Mouse (Mus musculus) midbrain, embryonic 15.5 days (tissue): Measurements from ENCODE around the gene Fgfr2. TPM values are rescaled to one million over a fixed set of nuclear protein-coding genes. Genes with fewer than 3 reads are reported as not detected.

ENCODE experiments used
- ATAC-seq: fragments of 200-750 bp; cut with Nextera tagmentation; replicated peaks from 2 replicates; pipeline ENCODE4 v1.8.0; 2017; ENCODE audit warnings: moderate TSS enrichment
- H3K27ac ChIP-seq: fragments of 300-500 bp; sonication (generic); 2 replicates; pipeline ENCODE4 v1.5.1; 2015; ENCODE audit warnings: mild to moderate bottlenecking, inconsistent platforms
- H3K27me3 ChIP-seq: fragments of 300-500 bp; sonication (generic); replicated peaks from 2 replicates; pipeline ENCODE4 v1.6.1; 2015; ENCODE audit warnings: inconsistent platforms
- H3K36me3 ChIP-seq: fragments of 300-500 bp; sonication (generic); replicated peaks from 2 replicates; pipeline ENCODE4 v1.6.1; 2015; ENCODE audit warnings: inconsistent platforms
- H3K4me1 ChIP-seq: fragments of 300-500 bp; sonication (generic); 2 replicates; pipeline ENCODE4 v1.6.1; 2015; ENCODE audit warnings: inconsistent platforms
- H3K4me2 ChIP-seq: fragments of 300-500 bp; sonication (generic); 2 replicates; pipeline ENCODE4 v1.6.1; 2015; ENCODE audit warnings: inconsistent platforms, mild to moderate bottlenecking, moderate library complexity
- H3K4me3 ChIP-seq: fragments of 300-500 bp; sonication (generic); 2 replicates; pipeline ENCODE4 v1.5.1; 2015; ENCODE audit warnings: mild to moderate bottlenecking, inconsistent platforms
- H3K9ac ChIP-seq: fragments of 300-500 bp; sonication (generic); 2 replicates; pipeline ENCODE4 v1.6.1; 2015; ENCODE audit warnings: mild to moderate bottlenecking, inconsistent platforms
- H3K9me3 ChIP-seq: fragments of 300-500 bp; sonication (generic); 2 replicates; pipeline ENCODE4 v1.6.1; 2016; ENCODE audit warnings: inconsistent platforms
- WGBS: fragments of 180-500 bp; shearing (Covaris S2); methylation state at CpG from one replicate; pipeline ENCODE4 v1.1.7; 2015; ENCODE audit warnings: mixed read lengths; 5-methylcytosine and 5-hydroxymethylcytosine counted together
- polyA plus RNA-seq: library from polyadenylated mRNA; unstranded; fragments of >200 nt; fragmentation: Nextera tagmentation; extraction: Ambion mirVana; gene quantifications from 2 replicates; pipeline ENCODE4 v1.2.1, GENCODE M21; 2015

Fgfr2 gene
- polyA plus RNA-seq, 1 experiment from 2014 or later, result 23.3 TPM

DNA sequence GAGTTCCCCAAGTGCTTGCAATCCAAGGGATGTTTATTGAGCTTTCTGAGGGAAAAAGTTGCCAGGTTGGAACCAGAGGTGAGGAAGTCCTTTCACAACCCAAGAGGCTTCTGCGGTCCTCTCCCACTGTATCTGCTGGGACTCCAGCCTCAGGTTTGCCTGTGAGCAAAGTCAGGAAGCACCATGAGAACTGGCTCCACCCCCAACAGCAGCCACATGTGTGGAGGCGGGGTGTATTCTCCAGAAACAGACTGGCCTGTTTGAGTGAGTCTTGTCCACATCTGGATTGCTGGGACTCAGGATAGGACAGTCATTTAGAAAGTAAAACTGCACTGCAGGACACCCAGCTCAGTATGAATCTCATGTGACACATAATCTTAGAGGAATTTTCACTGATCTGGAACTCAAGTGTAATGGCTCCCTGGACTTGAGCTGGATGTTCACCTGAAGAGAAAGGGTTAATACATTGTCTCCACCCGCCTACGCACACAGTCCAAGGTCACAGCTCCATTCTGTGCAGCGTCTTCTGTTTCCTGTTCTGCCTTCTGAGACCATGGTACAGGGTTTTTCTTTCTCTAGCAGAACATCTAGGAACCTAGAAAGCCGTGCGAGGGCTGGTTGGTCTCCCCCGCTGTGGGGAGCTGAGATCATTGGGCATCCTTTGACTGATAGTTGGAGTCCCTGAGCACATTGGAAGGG lies 2396.3 kb downstream of the Fgfr2 start:
- 71% methylated on average over 8 of the region's 8 CpGs for WGBS
- no peaks in the 10 kb centered on the region for H3K9me3 ChIP-seq
- H3K36me3 ChIP-seq, result peaks cover 12% of the 10 kb centered on the region; the same call in 1 of the 2 replicates
- H3K9ac ChIP-seq, result no peak overlapping the region
- H3K4me1 ChIP-seq, result peaks cover 7% of the 10 kb centered on the region; the same call in 1 of the 2 replicates
- ATAC-seq, result no peak
- no peaks in the 10 kb centered on the region for H3K27me3 ChIP-seq
- no peak overlapping the region for H3K4me2 ChIP-seq
- no peak overlapping the region for H3K27ac ChIP-seq
- H3K4me3 ChIP-seq, result no peak overlapping the region

DNA sequence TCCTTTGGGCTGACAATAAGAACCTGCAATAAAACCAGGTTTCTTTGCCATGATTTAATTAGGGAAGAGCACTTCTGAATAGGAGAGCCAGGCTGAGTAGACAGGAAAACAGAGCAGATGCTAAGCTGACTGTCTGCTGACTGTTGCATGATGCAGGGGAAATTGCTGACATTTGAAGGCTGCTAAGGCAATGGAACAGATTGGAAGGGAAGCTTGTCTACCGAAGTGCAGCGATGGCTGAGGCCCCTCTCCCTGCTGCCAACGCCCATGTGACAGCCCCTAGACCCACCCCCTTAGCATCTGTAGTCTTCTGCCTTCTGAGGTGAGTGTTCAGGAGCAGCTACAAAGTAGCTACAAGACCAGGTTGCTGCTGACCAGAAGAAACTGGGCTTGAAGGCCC lies 2397.0 kb downstream of the Fgfr2 start:
- Histone ChIP-seq H3K27me3 (no peaks in the 10 kb centered on the region), H3K4me1 (peaks cover 7% of the 10 kb centered on the region; the same call in 1 of the 2 replicates), H3K36me3 (peaks cover 12% of the 10 kb centered on the region; the same call in 1 of the 2 replicates), H3K9me3 (no peaks in the 10 kb centered on the region), H3K4me3 (no peak overlapping the region), H3K4me2 (no peak overlapping the region), H3K9ac (no peak overlapping the region), H3K27ac (no peak overlapping the region)
- WGBS, result 82% methylated on average over 3 of the region's 3 CpGs
- no peak for ATAC-seq

DNA sequence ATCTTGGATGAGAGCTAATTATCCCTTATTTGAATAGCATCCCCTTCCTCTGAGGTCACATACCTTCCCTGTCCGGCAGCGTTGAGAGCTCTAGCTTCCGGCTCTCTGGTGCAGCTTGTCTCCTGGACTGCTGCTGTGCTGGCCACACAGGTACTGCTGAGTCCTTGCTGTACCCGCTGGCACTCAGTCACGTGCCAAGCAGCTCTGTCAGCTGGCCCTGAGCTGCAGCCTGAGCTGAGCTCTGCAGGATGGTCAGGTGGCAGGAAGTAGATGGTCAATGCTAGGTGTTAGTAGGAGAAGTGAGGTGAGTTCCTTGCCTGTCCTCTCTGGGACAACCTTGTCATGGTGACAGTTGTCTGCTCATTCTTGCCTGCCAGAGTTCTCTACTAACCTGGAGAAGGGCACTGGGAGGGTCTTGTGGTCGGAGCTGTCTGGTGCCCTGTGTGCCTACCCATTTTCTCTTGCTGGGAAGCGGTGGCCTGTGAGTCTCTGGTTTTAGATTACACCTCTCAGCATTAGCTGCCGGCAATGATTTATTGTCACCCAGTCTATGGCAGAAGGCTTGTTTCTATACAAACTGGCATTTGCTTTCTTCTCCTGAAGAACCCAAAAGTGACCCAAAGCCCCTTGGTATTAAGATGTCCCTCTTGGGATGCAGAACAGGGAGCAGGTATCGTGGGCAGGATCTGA lies 2402.4 kb downstream of the Fgfr2 start:
- Histone ChIP-seq H3K36me3 (no peaks in the 10 kb centered on the region; the same call in 1 of the 2 replicates), H3K9ac (no peak overlapping the region), H3K27me3 (no peaks in the 10 kb centered on the region), H3K4me2 (no peak overlapping the region), H3K4me3 (no peak overlapping the region), H3K9me3 (no peaks in the 10 kb centered on the region), H3K4me1 (peaks cover 31% of the 10 kb centered on the region), H3K27ac (peak overlapping the region; percentile 62)
- no peak for ATAC-seq
- WGBS, result 51% methylated on average over 9 of the region's 9 CpGs

DNA sequence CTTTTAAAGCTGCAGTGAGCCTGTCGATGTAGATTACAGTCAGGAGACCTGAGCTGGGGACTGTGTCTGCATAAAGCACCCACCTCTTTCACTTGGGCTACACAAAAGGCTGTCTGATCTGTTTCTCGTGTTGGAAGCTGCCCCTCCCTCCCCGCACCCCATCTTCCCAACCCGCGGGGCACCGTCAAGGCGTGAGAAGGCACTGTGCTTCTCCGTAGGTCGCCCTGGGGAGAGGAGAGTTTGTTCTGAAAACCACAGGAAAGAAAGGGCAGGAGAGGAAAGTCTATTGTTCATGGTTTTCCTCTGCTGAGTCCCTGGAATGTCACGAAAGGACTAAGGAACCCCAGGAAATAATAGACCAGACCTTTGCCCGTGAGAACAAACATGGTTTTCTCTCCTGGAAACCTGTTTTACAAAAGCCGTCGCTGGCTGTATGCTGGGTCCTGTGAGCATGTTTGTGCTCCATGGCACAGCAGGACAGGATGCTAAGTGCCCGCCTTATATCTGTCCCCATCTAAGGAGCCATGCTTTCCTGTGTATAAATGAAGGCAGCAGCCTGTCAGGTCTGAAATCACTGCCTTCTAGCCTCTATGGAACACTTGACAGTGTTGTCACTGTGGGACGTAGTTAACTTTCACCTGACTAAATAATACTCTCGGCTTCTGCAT lies 2403.1 kb downstream of the Fgfr2 start:
- H3K36me3 ChIP-seq, result no peaks in the 10 kb centered on the region; the same call in 1 of the 2 replicates
- no peaks in the 10 kb centered on the region for H3K27me3 ChIP-seq
- no peak overlapping the region for H3K4me2 ChIP-seq
- 7% methylated on average over 16 of the region's 16 CpGs for WGBS
- no peak overlapping the region for H3K9ac ChIP-seq
- no peaks in the 10 kb centered on the region for H3K9me3 ChIP-seq
- peaks cover 31% of the 10 kb centered on the region for H3K4me1 ChIP-seq
- H3K27ac ChIP-seq, result peak overlapping the region; percentile 62
- no peak overlapping the region for H3K4me3 ChIP-seq
- ATAC-seq, result peak; percentile 42; the same call in 1 of the 2 replicates

DNA sequence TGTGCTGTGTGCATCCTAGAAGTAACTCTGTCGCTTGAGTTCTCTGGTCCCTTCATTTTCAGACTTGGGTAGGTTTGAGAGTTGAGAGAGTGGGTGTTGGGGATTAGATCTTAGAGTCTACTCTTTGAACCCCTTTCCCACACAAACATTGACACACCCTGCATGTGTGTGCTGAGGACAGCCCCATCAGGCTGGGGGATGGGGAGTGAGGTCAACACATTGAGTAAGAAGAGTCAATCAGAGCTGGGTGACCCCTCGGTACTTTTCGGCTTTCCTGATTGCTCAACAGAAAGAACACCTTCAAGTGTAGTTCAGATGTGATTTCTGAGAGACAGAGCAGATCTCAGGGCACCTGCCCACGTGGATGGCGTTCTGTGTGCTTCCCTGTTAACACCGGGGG lies 2406.2 kb downstream of the Fgfr2 start:
- H3K27ac ChIP-seq, result no peak overlapping the region
- no peak for ATAC-seq

DNA sequence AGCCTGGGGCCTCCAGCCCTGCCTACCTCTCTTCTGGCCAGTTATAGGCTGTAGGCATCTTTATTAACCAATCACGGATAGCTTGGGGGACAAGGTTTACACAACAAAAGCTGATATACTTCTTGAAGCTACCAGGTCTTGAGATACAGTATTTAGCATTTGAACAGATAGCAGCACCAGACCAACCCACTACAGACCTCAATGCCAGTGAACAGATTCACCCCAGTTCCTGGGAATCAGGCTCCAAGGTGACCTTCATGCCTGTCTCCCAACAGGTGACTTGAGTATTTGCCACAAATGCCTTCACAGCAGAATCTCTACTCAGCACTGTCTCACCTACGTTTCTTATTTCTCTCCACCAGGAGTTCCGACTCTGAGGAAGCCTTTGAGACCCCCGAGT lies 2406.8 kb downstream of the Fgfr2 start:
- 98% methylated on average over 4 of the region's 4 CpGs for WGBS

More for the DNA sequence above, 2406.2 kb downstream of the Fgfr2 start:
- Histone ChIP-seq H3K4me3 (no peak overlapping the region), H3K4me1 (peaks cover 43% of the 10 kb centered on the region), H3K27me3 (no peaks in the 10 kb centered on the region), H3K36me3 (no peaks in the 10 kb centered on the region; the same call in 1 of the 2 replicates), H3K9me3 (no peaks in the 10 kb centered on the region), H3K9ac (no peak overlapping the region), H3K4me2 (no peak overlapping the region)
- 94% methylated on average over 6 of the region's 6 CpGs for WGBS

DNA sequence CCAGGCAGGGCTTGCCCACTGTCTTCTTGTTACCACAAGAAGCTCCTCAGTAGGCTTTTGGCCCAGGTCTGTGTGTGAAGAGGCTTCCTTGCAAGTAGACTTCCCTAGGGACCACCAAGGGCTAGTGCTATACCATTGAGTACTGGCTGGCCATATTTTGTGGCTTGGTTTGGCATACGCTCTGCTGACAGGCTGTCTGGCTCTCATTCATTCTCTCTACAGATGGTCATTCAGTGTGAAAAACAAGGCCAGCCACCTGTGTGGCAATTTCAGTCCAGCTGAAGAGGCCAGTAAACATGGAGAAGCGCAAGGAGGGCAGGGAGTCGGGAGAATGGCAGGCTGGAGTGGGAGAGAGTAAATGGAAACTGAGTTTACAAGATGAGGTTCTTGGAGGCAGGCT lies 2407.7 kb downstream of the Fgfr2 start:
- no peaks in the 10 kb centered on the region; the same call in 1 of the 2 replicates for H3K36me3 ChIP-seq
- H3K27me3 ChIP-seq, result no peaks in the 10 kb centered on the region
- no peak overlapping the region for H3K27ac ChIP-seq
- H3K9me3 ChIP-seq, result no peaks in the 10 kb centered on the region
- no peak overlapping the region for H3K9ac ChIP-seq
- peaks cover 37% of the 10 kb centered on the region for H3K4me1 ChIP-seq
- ATAC-seq, result no peak
- 85% methylated on average over 3 of the region's 3 CpGs for WGBS
- H3K4me2 ChIP-seq, result no peak overlapping the region
- H3K4me3 ChIP-seq, result no peak overlapping the region

More for the DNA sequence above, 2406.8 kb downstream of the Fgfr2 start:
- no peak overlapping the region for H3K4me2 ChIP-seq
- no peaks in the 10 kb centered on the region; the same call in 1 of the 2 replicates for H3K36me3 ChIP-seq
- ATAC-seq, result no peak
- H3K27me3 ChIP-seq, result no peaks in the 10 kb centered on the region
- no peak overlapping the region for H3K9ac ChIP-seq
- no peak overlapping the region for H3K27ac ChIP-seq
- no peaks in the 10 kb centered on the region for H3K9me3 ChIP-seq
- no peak overlapping the region for H3K4me3 ChIP-seq
- H3K4me1 ChIP-seq, result peaks cover 39% of the 10 kb centered on the region

DNA sequence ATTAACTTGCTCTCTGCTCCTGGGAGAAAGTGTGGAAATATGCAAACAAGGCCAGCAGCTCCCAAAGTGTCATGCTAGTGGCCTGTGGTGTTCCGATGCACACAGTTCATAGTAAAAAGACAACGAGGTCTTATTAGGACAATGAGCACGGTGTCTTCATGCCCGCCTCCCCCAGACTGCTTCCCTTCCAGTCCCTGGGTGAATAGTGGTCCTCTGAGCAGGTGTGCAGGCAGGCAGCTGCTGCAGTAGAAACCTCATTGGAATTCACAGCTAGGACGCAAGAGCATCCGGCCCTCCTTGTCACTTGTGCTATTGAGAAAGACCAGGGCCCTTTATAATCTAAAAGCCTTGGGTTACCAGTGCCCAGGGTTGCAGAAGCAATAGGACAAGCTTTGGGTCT lies 2409.8 kb downstream of the Fgfr2 start:
- 24% methylated on average over 6 of the region's 6 CpGs for WGBS
- Histone ChIP-seq H3K4me2 (no peak overlapping the region), H3K4me1 (peaks cover 35% of the 10 kb centered on the region), H3K36me3 (no peaks in the 10 kb centered on the region; the same call in 1 of the 2 replicates), H3K4me3 (no peak overlapping the region), H3K9me3 (no peaks in the 10 kb centered on the region), H3K27ac (peak overlapping the region; percentile 57; the same call in 1 of the 2 replicates), H3K9ac (no peak overlapping the region), H3K27me3 (no peaks in the 10 kb centered on the region)
- ATAC-seq, result no peak

DNA sequence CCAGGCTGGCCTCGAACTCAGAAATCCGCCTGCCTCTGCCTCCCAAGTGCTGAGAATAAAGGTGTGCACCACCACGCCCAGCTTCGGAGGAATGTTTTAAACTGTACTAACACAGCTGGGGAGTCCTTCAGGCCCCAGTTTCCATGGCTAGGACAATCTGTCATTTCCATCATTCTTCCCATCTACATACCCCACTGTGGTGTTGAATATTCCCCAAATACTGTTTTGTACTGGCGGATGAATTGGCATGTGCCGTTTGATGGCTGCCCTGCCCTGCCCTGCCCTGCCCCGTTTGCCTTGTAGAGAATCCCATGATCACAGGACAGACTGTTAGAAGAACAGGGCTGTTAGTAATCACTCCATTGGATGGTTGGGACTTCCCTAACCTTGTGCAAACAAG lies 2411.3 kb downstream of the Fgfr2 start:
- Histone ChIP-seq H3K4me1 (peaks cover 41% of the 10 kb centered on the region), H3K4me2 (no peak overlapping the region), H3K9ac (no peak overlapping the region), H3K9me3 (no peaks in the 10 kb centered on the region), H3K27me3 (no peaks in the 10 kb centered on the region), H3K36me3 (no peaks in the 10 kb centered on the region; the same call in 1 of the 2 replicates), H3K27ac (no peak overlapping the region), H3K4me3 (no peak overlapping the region)
- 88% methylated on average over 7 of the region's 7 CpGs for WGBS
- ATAC-seq, result no peak

DNA sequence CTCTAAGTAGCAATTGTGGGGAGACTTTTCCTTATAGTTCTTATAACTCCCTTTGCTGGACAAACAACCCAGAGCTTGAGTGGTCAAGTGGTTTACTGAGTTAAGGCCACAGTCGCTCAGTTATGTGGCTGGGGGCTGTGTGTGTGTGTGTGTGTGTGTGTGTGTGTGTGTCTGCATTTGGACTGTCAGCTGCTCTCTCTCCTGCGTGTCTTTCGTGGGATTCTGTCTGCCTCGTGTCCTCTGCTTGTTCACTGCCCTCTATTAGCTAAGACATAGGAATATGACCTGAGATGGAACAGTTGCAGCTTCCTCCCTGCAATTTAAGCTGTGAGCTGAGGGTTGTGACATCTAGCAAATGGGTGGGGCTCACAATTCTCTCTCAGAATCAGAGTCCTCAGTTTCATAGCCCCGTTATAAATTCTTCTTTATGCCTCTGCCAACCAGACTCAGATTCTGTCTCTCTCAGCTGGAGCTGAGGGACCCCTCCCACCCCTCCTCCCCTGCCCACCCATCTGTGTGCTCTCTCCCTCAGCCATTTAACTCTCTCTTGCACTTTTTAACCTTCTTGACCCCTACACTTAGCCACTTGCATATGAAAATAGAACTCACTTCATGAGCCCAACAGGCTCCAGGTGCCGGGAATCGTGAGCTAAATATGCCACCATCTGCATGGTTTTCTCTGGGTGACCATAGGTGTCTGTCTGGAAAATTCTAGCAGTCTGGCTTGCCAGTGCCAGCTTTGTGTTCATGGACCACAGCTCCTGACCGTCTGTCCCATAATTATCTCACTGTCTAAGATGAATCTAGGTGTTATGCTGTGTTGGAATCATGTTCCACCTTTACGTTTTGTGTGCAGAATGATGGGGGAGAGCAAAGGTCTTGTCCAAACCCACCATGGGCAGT lies 2413.5 kb downstream of the Fgfr2 start:
- Histone ChIP-seq H3K27ac (no peak overlapping the region), H3K4me1 (peaks cover 46% of the 10 kb centered on the region), H3K4me2 (no peak overlapping the region), H3K9ac (no peak overlapping the region), H3K9me3 (no peaks in the 10 kb centered on the region), H3K4me3 (no peak overlapping the region), H3K36me3 (no peaks in the 10 kb centered on the region), H3K27me3 (no peaks in the 10 kb centered on the region)
- 49% methylated on average over 9 of the region's 9 CpGs for WGBS
- ATAC-seq, result no peak

DNA sequence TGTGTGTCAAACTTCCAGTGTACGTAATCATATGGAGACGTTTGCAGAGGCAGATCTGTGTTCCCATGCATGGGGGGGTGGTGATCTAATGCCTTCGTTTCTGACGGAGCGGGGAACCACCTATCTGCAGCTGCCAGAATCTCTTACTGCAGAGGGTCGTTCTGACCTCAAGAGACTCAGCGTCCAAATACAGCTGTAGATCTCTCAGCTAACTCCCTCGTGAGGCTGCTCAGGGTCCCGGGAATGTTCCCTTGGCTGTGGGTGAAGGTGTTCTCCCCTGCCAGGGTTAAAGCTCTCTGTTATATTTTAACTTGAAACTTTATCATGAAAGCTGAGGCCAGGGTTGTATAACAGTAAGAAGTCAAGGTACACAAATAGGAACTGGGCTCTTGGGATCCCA lies 2414.2 kb downstream of the Fgfr2 start:
- Histone ChIP-seq H3K4me3 (no peak overlapping the region), H3K9ac (no peak overlapping the region), H3K9me3 (no peaks in the 10 kb centered on the region), H3K36me3 (no peaks in the 10 kb centered on the region), H3K27ac (no peak overlapping the region), H3K4me1 (peaks cover 52% of the 10 kb centered on the region), H3K27me3 (no peaks in the 10 kb centered on the region), H3K4me2 (no peak overlapping the region)
- ATAC-seq, result no peak
- WGBS, result 52% methylated on average over 9 of the region's 9 CpGs
